Mouse (Mus musculus) stomach, embryonic 16.5 days (tissue): ENCODE results near the gene Gm20479. TPM values are rescaled to one million over a fixed set of nuclear protein-coding genes. Genes with fewer than 3 reads are reported as not detected.

Source experiments
- ATAC-seq: fragments of 200-750 bp; cut with Nextera tagmentation; 2 replicates; pipeline ENCODE4 v1.8.0; 2017; ENCODE audit warnings: moderate number of reproducible peaks, moderate TSS enrichment; ENCODE audit not compliant: insufficient read depth, low FRiP score
- H3K27ac ChIP-seq: fragments of 300-500 bp; sonication (generic); 2 replicates; pipeline ENCODE4 v1.5.1; 2014; ENCODE audit warnings: low read length
- H3K27me3 ChIP-seq: fragments of 300-500 bp; sonication (generic); 2 replicates; pipeline ENCODE4 v1.6.1; 2014; ENCODE audit warnings: low read length, control low read depth, mixed read lengths; ENCODE audit not compliant: control insufficient read depth, insufficient read depth
- H3K36me3 ChIP-seq: fragments of 300-500 bp; sonication (generic); 2 replicates; pipeline ENCODE4 v1.6.1; 2014; ENCODE audit warnings: low read length; ENCODE audit not compliant: control insufficient read depth, insufficient read depth
- H3K4me1 ChIP-seq: fragments of 300-500 bp; sonication (generic); 2 replicates; pipeline ENCODE4 v1.6.1; 2014; ENCODE audit warnings: low read length, control low read depth, mixed read lengths; ENCODE audit not compliant: control insufficient read depth, insufficient read depth
- H3K4me2 ChIP-seq: fragments of 300-500 bp; sonication (generic); 2 replicates; pipeline ENCODE4 v1.6.1; 2014; ENCODE audit warnings: low read depth, low read length, mixed read lengths
- H3K4me3 ChIP-seq: fragments of 300-500 bp; sonication (generic); replicated peaks from 2 replicates; pipeline ENCODE4 v1.5.1; 2014; ENCODE audit warnings: mild to moderate bottlenecking, low read length
- H3K9ac ChIP-seq: fragments of 300-500 bp; sonication (generic); 2 replicates; pipeline ENCODE4 v1.6.1; 2014; ENCODE audit warnings: low read length
- H3K9me3 ChIP-seq: fragments of 300-500 bp; sonication (generic); replicated peaks from 2 replicates; pipeline ENCODE4 v1.6.1; 2016; ENCODE audit warnings: low read length, control low read depth; ENCODE audit not compliant: control insufficient read depth
- WGBS: fragments of 180-500 bp; shearing (Covaris S2); extraction: QIAGEN DNeasy Blood & Tissue Kit; methylation state at CpG from one replicate; pipeline ENCODE4 v1.1.7; 2014; 5-methylcytosine and 5-hydroxymethylcytosine counted together
- polyA plus RNA-seq: library from polyadenylated mRNA; unstranded; fragments of >200 nt; fragmentation: Nextera tagmentation; extraction: Ambion mirVana; gene quantifications from 2 replicates; pipeline ENCODE4 v1.2.1, GENCODE M21; 2015

Gm20479 gene
- polyA plus RNA-seq, 1 experiment from 2014 or later: 3.0 TPM

GRCm38 (mm10) chr7:27345444-27345843 is 11.8 kb downstream of the Gm20479 start:
- no peak overlapping the region for H3K9ac ChIP-seq
- no peak for ATAC-seq

GRCm38 (mm10) chr7:27342595-27342994 is 14.6 kb downstream of the Gm20479 start:
- H3K27me3 ChIP-seq: peaks cover 4% of the 10 kb centered on the region; the same call in 1 of the 2 replicates
- no peaks in the 10 kb centered on the region for H3K9me3 ChIP-seq
- no peak overlapping the region for H3K4me2 ChIP-seq
- WGBS: 50% methylated on average over 4 of the region's 4 CpGs
- H3K27ac ChIP-seq: no peak overlapping the region
- no peaks in the 10 kb centered on the region for H3K36me3 ChIP-seq
- no peak for ATAC-seq
- peaks cover 4% of the 10 kb centered on the region; the same call in 1 of the 2 replicates for H3K4me1 ChIP-seq
- H3K4me3 ChIP-seq: no peak overlapping the region
- no peak overlapping the region for H3K9ac ChIP-seq

More at GRCm38 (mm10) chr7:27345444-27345843, 11.8 kb downstream of the Gm20479 start:
- Histone ChIP-seq H3K4me1 (no peaks in the 10 kb centered on the region), H3K27ac (no peak overlapping the region), H3K4me2 (no peak overlapping the region), H3K36me3 (no peaks in the 10 kb centered on the region), H3K4me3 (no peak overlapping the region), H3K27me3 (no peaks in the 10 kb centered on the region), H3K9me3 (no peaks in the 10 kb centered on the region)
- 29% methylated on average over 6 of the region's 6 CpGs for WGBS

- Histone ChIP-seq H3K27ac (no peak overlapping the region), H3K4me3 (no peak overlapping the region), H3K4me2 (no peak overlapping the region), H3K9me3 (no peaks in the 10 kb centered on the region), H3K36me3 (no peaks in the 10 kb centered on the region), H3K27me3 (peaks cover 11% of the 10 kb centered on the region), H3K4me1 (peaks cover 28% of the 10 kb centered on the region), H3K9ac (no peak overlapping the region)
- ATAC-seq: no peak
- 35% methylated on average over 7 of the region's 7 CpGs for WGBS
Measured at GRCm38 (mm10) chr7:27339519-27339918, 17.7 kb downstream of the Gm20479 start.

GRCm38 (mm10) chr7:27339114-27339513 is 18.1 kb downstream of the Gm20479 start:
- Histone ChIP-seq H3K4me3 (no peak overlapping the region), H3K4me2 (no peak overlapping the region), H3K27ac (no peak overlapping the region), H3K36me3 (no peaks in the 10 kb centered on the region), H3K27me3 (peaks cover 15% of the 10 kb centered on the region), H3K9ac (no peak overlapping the region), H3K9me3 (no peaks in the 10 kb centered on the region), H3K4me1 (peaks cover 32% of the 10 kb centered on the region)
- WGBS: 76% methylated on average over 4 of the region's 4 CpGs
- ATAC-seq: no peak

GRCm38 (mm10) chr7:27337175-27337853 is 19.9 kb downstream of the Gm20479 start, which contains the start of gene Ltbp4:
Ltbp4 (minus strand) TSS chr7:27337692.
- Histone ChIP-seq H3K4me2 (peak within 1 kb of the TSS; percentile 72), H3K27me3 (peaks cover 20% of the 10 kb centered on the region), H3K4me1 (peaks cover 39% of the 10 kb centered on the region), H3K27ac (peak within 1 kb of the TSS; percentile 44; the same call in 1 of the 2 replicates), H3K9ac (peak within 1 kb of the TSS; percentile 71), H3K9me3 (no peaks in the 10 kb centered on the region), H3K4me3 (peak within 1 kb of the TSS; percentile 42), H3K36me3 (no peaks in the 10 kb centered on the region)
- under 1% methylated on average over 36 of the region's 36 CpGs for WGBS
- ATAC-seq: peak; percentile 45; the same call in 1 of the 2 replicates

GRCm38 (mm10) chr7:27335928-27336823 is 21.0 kb downstream of the Gm20479 start:
- Histone ChIP-seq H3K27ac (peak overlapping the region; percentile 47), H3K4me3 (peak overlapping the region; percentile 42), H3K27me3 (peaks cover 20% of the 10 kb centered on the region), H3K9ac (peak overlapping the region; percentile 71), H3K9me3 (no peaks in the 10 kb centered on the region), H3K4me1 (peaks cover 44% of the 10 kb centered on the region), H3K4me2 (peak overlapping the region; percentile 72), H3K36me3 (no peaks in the 10 kb centered on the region)
- under 1% methylated on average over 47 of the region's 47 CpGs for WGBS
- ATAC-seq: peak; percentile 70

GRCm38 (mm10) chr7:27335011-27335720 is 22.1 kb downstream of the Gm20479 start:
- Histone ChIP-seq H3K9ac (peak overlapping the region; percentile 96), H3K4me2 (peak overlapping the region; percentile 85), H3K4me3 (peak overlapping the region; percentile 75; the same call in 1 of the 2 replicates), H3K4me1 (peaks cover 48% of the 10 kb centered on the region), H3K36me3 (no peaks in the 10 kb centered on the region), H3K27me3 (peaks cover 20% of the 10 kb centered on the region), H3K27ac (peak overlapping the region; percentile 98), H3K9me3 (no peaks in the 10 kb centered on the region)
- WGBS: 44% methylated on average over 15 of the region's 15 CpGs
- no peak for ATAC-seq

GRCm38 (mm10) chr7:27334405-27334911 is 22.8 kb downstream of the Gm20479 start:
- Histone ChIP-seq H3K4me3 (peak overlapping the region; percentile 75), H3K36me3 (no peaks in the 10 kb centered on the region), H3K4me2 (peak overlapping the region; percentile 85), H3K27me3 (peaks cover 20% of the 10 kb centered on the region), H3K9me3 (no peaks in the 10 kb centered on the region), H3K9ac (peak overlapping the region; percentile 96), H3K4me1 (peaks cover 55% of the 10 kb centered on the region), H3K27ac (peak overlapping the region; percentile 98)
- 5% methylated on average over 32 of the region's 32 CpGs for WGBS
- ATAC-seq: no peak
